Mouse (Mus musculus) small intestine, adult 2 months (tissue): ENCODE results near the gene Stk32c. TPM values are rescaled to one million over a fixed set of nuclear protein-coding genes. Genes with fewer than 3 reads are reported as not detected.

ENCODE experiments used
- H3K27ac ChIP-seq: fragments of 200-500 bp; 2 replicates; pipeline ENCODE4 v1.5.1; 2012; ENCODE audit warnings: low read depth, low read length, control low read depth, inconsistent platforms; ENCODE audit not compliant: insufficient read depth
- H3K27me3 ChIP-seq: fragments of 200-500 bp; 2 replicates; pipeline ENCODE4 v1.6.1; 2012; ENCODE audit warnings: mild to moderate bottlenecking, moderate library complexity, low read length, inconsistent platforms; ENCODE audit not compliant: control insufficient read depth, insufficient read depth
- H3K36me3 ChIP-seq: fragments of 200-500 bp; 2 replicates; pipeline ENCODE4 v1.6.1; 2012; ENCODE audit warnings: mild to moderate bottlenecking, low read length, control low read depth, inconsistent platforms; ENCODE audit not compliant: control insufficient read depth, insufficient read depth
- H3K4me1 ChIP-seq: fragments of 200-500 bp; 2 replicates; pipeline ENCODE4 v1.6.1; 2012; ENCODE audit warnings: low read length, inconsistent platforms, mixed read lengths; ENCODE audit not compliant: control insufficient read depth, insufficient read depth, insufficient read length
- H3K4me3 ChIP-seq: fragments of 200-500 bp; 2 replicates; pipeline ENCODE4 v1.5.1; 2012; ENCODE audit warnings: low read depth, mild to moderate bottlenecking, control low read depth, inconsistent platforms, low read length, moderate library complexity
- CTCF ChIP-seq: fragments of 200-500 bp; IDR thresholded peaks from 2 replicates; pipeline ENCODE4 v1.5.1; 2012; ENCODE audit warnings: low read depth, mild to moderate bottlenecking, control low read depth, inconsistent platforms, low read length, moderate library complexity, mixed read lengths; ENCODE audit not compliant: insufficient replicate concordance, insufficient read length; ENCODE audit errors: extremely low read depth
- POLR2A ChIP-seq: fragments of 200-500 bp; IDR thresholded peaks from 2 replicates; pipeline ENCODE4 v1.6.1; 2012; ENCODE audit warnings: low read depth, mild to moderate bottlenecking, control low read depth, inconsistent platforms, low read length, moderate library complexity
- WGBS: fragments of 180-500 bp; shearing (Covaris S2); methylation state at CpG from one replicate; pipeline ENCODE4 v1.1.7; 2018; 5-methylcytosine and 5-hydroxymethylcytosine counted together
- polyA plus RNA-seq: library from polyadenylated mRNA; depleted of rRNA; stranded (reverse); fragments of >200 nt; gene quantifications from 2 replicates; pipeline ENCODE4 v1.2.3, GENCODE M21; 2012

Gene Stk32c
- polyA plus RNA-seq, 1 experiment, result 7.7 TPM

- Histone ChIP-seq H3K4me3 (peak overlapping the region; percentile 55), H3K4me1 (peaks cover 4% of the 10 kb centered on the region; the same call in 1 of the 2 replicates), H3K27ac (no peak overlapping the region), H3K36me3 (no peaks in the 10 kb centered on the region), H3K27me3 (peaks cover 20% of the 10 kb centered on the region)
- WGBS, result 7% methylated on average over 61 of the region's 61 CpGs
- TF ChIP-seq POLR2A (no peak), CTCF (no peak)
Measured at GRCm38 (mm10) chr7:139086195-139087158, 126.6 kb downstream of the Stk32c start.

- no peaks in the 10 kb centered on the region for H3K36me3 ChIP-seq
- 8% methylated on average over 32 of the region's 32 CpGs for WGBS
- peaks cover 4% of the 10 kb centered on the region; the same call in 1 of the 2 replicates for H3K4me1 ChIP-seq
- no peak within 1 kb of the TSS for H3K27ac ChIP-seq
- TF ChIP-seq POLR2A (no peak), CTCF (no peak)
- peak within 1 kb of the TSS; percentile 55 for H3K4me3 ChIP-seq
- H3K27me3 ChIP-seq, result peaks cover 20% of the 10 kb centered on the region
Measured at GRCm38 (mm10) chr7:139085629-139086194, 127.4 kb downstream of the Stk32c start, which contains the start of gene Dpysl4. Dpysl4 (plus strand) TSS chr7:139086001.

GRCm38 (mm10) chr7:139084316-139084715, 128.8 kb downstream of the Stk32c start:
- Histone ChIP-seq H3K4me3 (no peak overlapping the region), H3K27ac (no peak overlapping the region), H3K36me3 (no peaks in the 10 kb centered on the region), H3K27me3 (peaks cover 20% of the 10 kb centered on the region), H3K4me1 (peaks cover 4% of the 10 kb centered on the region; the same call in 1 of the 2 replicates)
- TF ChIP-seq CTCF, result no peak
- no peak for TF ChIP-seq POLR2A
- WGBS, result 69% methylated on average over 1 of the region's 1 CpGs

GRCm38 (mm10) chr7:139082281-139082680, 130.8 kb downstream of the Stk32c start:
- Histone ChIP-seq H3K4me3 (no peak overlapping the region), H3K36me3 (no peaks in the 10 kb centered on the region), H3K27me3 (peaks cover 19% of the 10 kb centered on the region), H3K27ac (no peak overlapping the region), H3K4me1 (peaks cover 4% of the 10 kb centered on the region; the same call in 1 of the 2 replicates)
- 84% methylated on average over 8 of the region's 8 CpGs for WGBS
- TF ChIP-seq CTCF, result no peak
- TF ChIP-seq POLR2A, result no peak

GRCm38 (mm10) chr7:139081158-139081557, 131.9 kb downstream of the Stk32c start:
- 66% methylated on average over 5 of the region's 5 CpGs for WGBS
- TF ChIP-seq CTCF, result no peak
- no peak for TF ChIP-seq POLR2A
- no peaks in the 10 kb centered on the region for H3K36me3 ChIP-seq

GRCm38 (mm10) chr7:139080714-139081113, 132.4 kb downstream of the Stk32c start:
- Histone ChIP-seq H3K4me3 (no peak overlapping the region), H3K36me3 (no peaks in the 10 kb centered on the region), H3K27me3 (peaks cover 4% of the 10 kb centered on the region; the same call in 1 of the 2 replicates), H3K4me1 (no peaks in the 10 kb centered on the region), H3K27ac (no peak overlapping the region)
- WGBS, result 64% methylated on average over 4 of the region's 4 CpGs
- TF ChIP-seq POLR2A (no peak), CTCF (peak; percentile 15; the same call in 1 of the 2 replicates)

More at GRCm38 (mm10) chr7:139081158-139081557, 131.9 kb downstream of the Stk32c start:
- peaks cover 4% of the 10 kb centered on the region; the same call in 1 of the 2 replicates for H3K4me1 ChIP-seq
- H3K27ac ChIP-seq, result no peak overlapping the region
- no peak overlapping the region for H3K4me3 ChIP-seq
- H3K27me3 ChIP-seq, result peaks cover 9% of the 10 kb centered on the region

- whole genome bisulfite sequencing, result 72% methylated on average over 7 of the region's 7 CpGs
- TF ChIP-seq CTCF (no peak), POLR2A (no peak)
- no peaks in the 10 kb centered on the region for H3K36me3 ChIP-seq
Measured at GRCm38 (mm10) chr7:139079141-139079540, 134.0 kb downstream of the Stk32c start.

More at GRCm38 (mm10) chr7:139079141-139079540, 134.0 kb downstream of the Stk32c start:
- Histone ChIP-seq H3K27ac (no peak overlapping the region), H3K4me1 (no peaks in the 10 kb centered on the region), H3K4me3 (no peak overlapping the region), H3K27me3 (no peaks in the 10 kb centered on the region)
